In the genomic region with DNA sequence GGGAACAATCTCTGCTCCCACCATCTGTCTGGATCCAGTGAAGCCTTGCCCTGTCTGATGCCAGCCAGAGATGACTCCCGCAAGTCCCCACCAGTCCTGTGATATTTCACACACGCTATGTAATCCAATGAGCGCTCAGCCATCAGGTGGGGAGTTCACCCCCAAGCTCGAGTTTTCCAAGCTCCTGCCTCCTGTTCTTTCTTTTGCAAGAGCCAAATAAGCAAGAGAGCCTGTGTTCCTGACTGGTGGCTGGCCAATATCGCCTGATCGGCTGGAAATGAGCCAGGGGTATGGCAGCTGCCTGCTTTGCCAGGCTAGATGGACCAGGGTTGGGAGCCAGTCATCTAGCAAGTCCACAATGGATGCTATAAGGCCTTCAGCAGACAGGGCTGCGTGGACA, we compare ENCODE assay signal across 13 mouse cellular contexts.
A peak's percentile ranks its signal among the peaks of the same experiment; 100 is the strongest.
DNase-seq lines count a peak whose midpoint lies in the region; ATAC-seq lines count a peak whose summit lies in the region.
"Had no signal": no experiment of that assay in that cellular context is flagged by ENCODE, and none has a peak within 500 bp of the region (broad histone marks: within the 10 kb centered on the region; RNA-seq: fewer than 3 reads in every experiment).

No protein-coding gene starts in this region.

- DNase-seq in cerebellum, postnatal 10 days: peak; percentile 96 to 97
- DNase-seq in cerebellum, postnatal 36 days: no peak
- no peak for DNase-seq in midbrain, embryonic 11.5 days (ENCODE audit: low spot score, missing footprints)
- peak; percentile 86 for DNase-seq in forebrain, embryonic 14.5 days (ENCODE audit: low spot score)
- DNase-seq in heart, postnatal 10 days: no peak
- DNase-seq: cerebellum, adult 11-12 months; heart, adult 11 months had no signal

- no peak overlapping the region for H3K9ac ChIP-seq in midbrain, embryonic 13.5 days (replicated peaks)
- H3K9ac ChIP-seq in midbrain, embryonic 11.5 days (ENCODE audit: low read length): no peak overlapping the region
- no peak overlapping the region for H3K9ac ChIP-seq in forebrain, embryonic 14.5 days (ENCODE audit: low read length)
- H3K9ac ChIP-seq in midbrain, embryonic 15.5 days: no peak overlapping the region
- H3K9ac ChIP-seq: liver, embryonic 15.5 days had no signal

- no peak overlapping the region for H3K4me2 ChIP-seq in midbrain, embryonic 13.5 days (replicated peaks)
- H3K4me2 ChIP-seq in midbrain, embryonic 11.5 days: no peak overlapping the region
- H3K4me2 ChIP-seq in forebrain, embryonic 14.5 days (ENCODE audit: low read length): no peak overlapping the region
- H3K4me2 ChIP-seq in midbrain, embryonic 15.5 days: no peak overlapping the region
- H3K4me2 ChIP-seq: liver, embryonic 15.5 days had no signal

- intact Hi-C loops in heart, postnatal 10 days (cut with DNase I): no loop called here

- H3K27ac ChIP-seq in midbrain, embryonic 13.5 days: peak overlapping the region; percentile 62
- no peak overlapping the region for H3K27ac ChIP-seq in midbrain, embryonic 11.5 days (ENCODE audit: low read depth, low read length)
- peak overlapping the region; percentile 83 for H3K27ac ChIP-seq in forebrain, embryonic 14.5 days (ENCODE audit: low read depth, low read length)
- peak overlapping the region; percentile 64 for H3K27ac ChIP-seq in midbrain, embryonic 15.5 days
- H3K27ac ChIP-seq: kidney, postnatal 0 days; liver, embryonic 15.5 days; macrophage had no signal

- H3K9me3 ChIP-seq in midbrain, embryonic 13.5 days: no peaks in the 10 kb centered on the region
- no peaks in the 10 kb centered on the region for H3K9me3 ChIP-seq in midbrain, embryonic 11.5 days (ENCODE audit: control insufficient read depth, low read length)
- H3K9me3 ChIP-seq in forebrain, embryonic 14.5 days (replicated peaks; ENCODE audit: control insufficient read depth, low read length): no peaks in the 10 kb centered on the region
- H3K9me3 ChIP-seq in midbrain, embryonic 15.5 days: no peaks in the 10 kb centered on the region
- H3K9me3 ChIP-seq: liver, embryonic 15.5 days had no signal

- no peak overlapping the region for H3K4me3 ChIP-seq in midbrain, embryonic 13.5 days (replicated peaks)
- no peak overlapping the region for H3K4me3 ChIP-seq in midbrain, embryonic 11.5 days (ENCODE audit: low read depth, low read length)
- no peak overlapping the region for H3K4me3 ChIP-seq in forebrain, embryonic 14.5 days (ENCODE audit: low read depth, low read length)
- H3K4me3 ChIP-seq in midbrain, embryonic 15.5 days: no peak overlapping the region
- H3K4me3 ChIP-seq: liver, embryonic 15.5 days had no signal

- H3K27me3 ChIP-seq in midbrain, embryonic 13.5 days: no peaks in the 10 kb centered on the region
- no peaks in the 10 kb centered on the region for H3K27me3 ChIP-seq in midbrain, embryonic 11.5 days (ENCODE audit: control insufficient read depth, insufficient read depth, low read length)
- no peaks in the 10 kb centered on the region for H3K27me3 ChIP-seq in forebrain, embryonic 14.5 days (replicated peaks; ENCODE audit: control insufficient read depth, insufficient read depth, low read length)
- no peaks in the 10 kb centered on the region for H3K27me3 ChIP-seq in midbrain, embryonic 15.5 days (replicated peaks)
- H3K27me3 ChIP-seq: liver, embryonic 15.5 days had no signal

- no peaks in the 10 kb centered on the region for H3K36me3 ChIP-seq in midbrain, embryonic 13.5 days
- no peaks in the 10 kb centered on the region for H3K36me3 ChIP-seq in midbrain, embryonic 11.5 days (ENCODE audit: control insufficient read depth, insufficient read depth, low read length)
- H3K36me3 ChIP-seq in forebrain, embryonic 14.5 days (ENCODE audit: control insufficient read depth, insufficient read depth, low read length): no peaks in the 10 kb centered on the region; the same call in 1 of the 2 replicates
- no peaks in the 10 kb centered on the region for H3K36me3 ChIP-seq in midbrain, embryonic 15.5 days (replicated peaks)

- H3K4me1 ChIP-seq in midbrain, embryonic 13.5 days (replicated peaks): peaks cover 35% of the 10 kb centered on the region
- H3K4me1 ChIP-seq in midbrain, embryonic 11.5 days (ENCODE audit: control insufficient read depth, insufficient read depth, low read length): no peaks in the 10 kb centered on the region
- peaks cover 18% of the 10 kb centered on the region for H3K4me1 ChIP-seq in forebrain, embryonic 14.5 days (ENCODE audit: control insufficient read depth, insufficient read depth, low read length)
- peaks cover 22% of the 10 kb centered on the region for H3K4me1 ChIP-seq in midbrain, embryonic 15.5 days

- ATAC-seq in midbrain, embryonic 13.5 days: no peak
- ATAC-seq in midbrain, embryonic 11.5 days (ENCODE audit: low FRiP score): no peak
- ATAC-seq in forebrain, embryonic 14.5 days: peak; percentile 89
- ATAC-seq in midbrain, embryonic 15.5 days (replicated peaks): no peak
- no peak for ATAC-seq in monocyte, adult 5-6 weeks (replicated peaks; ENCODE audit: insufficient number of reproducible peaks, low FRiP score, low TSS enrichment, poor library complexity, severe bottlenecking)

- WGBS in midbrain, embryonic 13.5 days: 87% methylated on average over 7 of the region's 7 CpGs
- WGBS in midbrain, embryonic 11.5 days: 88% methylated on average over 7 of the region's 7 CpGs
- 52% methylated on average over 7 of the region's 7 CpGs for WGBS in forebrain, embryonic 14.5 days
- 74% methylated on average over 7 of the region's 7 CpGs for WGBS in midbrain, embryonic 15.5 days

Comparison
In these comparisons a context has a peak if more than half of its experiments do, and no peak if none do; other contexts are left out.
1. DNase-seq: peak in cerebellum, postnatal 10 days (2 of 2) and forebrain, embryonic 14.5 days (single experiment); none in cerebellum, postnatal 36 days (0 of 2), midbrain, embryonic 11.5 days (single experiment) and heart, postnatal 10 days (0 of 2).